Mouse (Mus musculus): ENCODE measurements around the gene Khdc1a.
"Not testable (repeated sequence)": the region's sequence is repeated elsewhere in the genome, so short reads cannot be mapped to it uniquely, and the experiment has no call there.

Gene Khdc1a

DNA sequence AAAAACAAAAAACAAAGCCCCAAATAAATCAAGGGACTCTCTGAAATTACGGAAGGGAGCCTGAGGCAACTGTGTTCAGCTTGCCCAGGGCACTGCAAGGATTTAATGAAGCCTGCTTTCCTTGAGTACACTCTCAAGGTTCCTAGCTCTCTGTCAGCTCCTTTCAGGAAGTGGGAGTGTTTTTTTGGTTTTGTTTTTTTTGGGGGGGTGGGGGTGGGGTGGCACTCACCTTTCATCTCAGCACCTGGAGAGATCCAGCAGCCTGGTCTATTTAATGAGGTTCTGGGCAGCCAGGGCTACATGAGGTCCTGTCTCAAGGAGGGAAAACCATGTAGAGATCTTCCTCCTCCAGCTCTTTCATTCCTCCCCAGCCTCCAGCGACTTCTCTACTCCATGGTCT, at the start of gene Khdc1a:
Gene Khdc1a (plus strand): TSS at position 301 of the 400 bp plus-strand sequence.
- no peak for DNase-seq (ENCODE audit: low read depth, low spot score)

- no peak for DNase-seq (ENCODE audit: low read depth, low spot score)
Observed at GRCm38 (mm10) chr1:21299826-21300225, 49.6 kb upstream of the Khdc1a start.

DNA sequence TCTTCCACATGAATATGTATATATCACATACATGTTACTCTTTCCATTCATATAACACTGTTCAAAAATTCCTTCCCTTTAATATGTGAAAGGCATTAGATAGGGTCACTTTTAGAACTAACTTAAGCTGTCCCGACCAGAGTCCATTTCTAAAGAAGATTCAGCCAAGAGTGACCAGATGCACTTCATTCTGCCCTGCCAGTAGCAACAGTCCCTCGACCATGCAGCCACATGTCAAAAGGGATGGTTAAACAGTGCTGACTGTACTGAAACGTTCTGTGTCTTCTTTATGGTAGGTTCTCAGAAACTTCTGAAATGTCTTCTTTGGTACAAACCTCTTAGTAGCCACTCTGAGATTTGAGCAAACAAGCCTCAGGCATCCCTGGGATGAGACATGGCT, 47.8 kb upstream of the Khdc1a start:
- no peak for DNase-seq (ENCODE audit: low read depth, low spot score)

- no peak for DNase-seq (ENCODE audit: low read depth, low spot score)
Observed at GRCm38 (mm10) chr1:21304174-21304573, 45.3 kb upstream of the Khdc1a start.

- DNase-seq (ENCODE audit: low read depth, low spot score): no peak
Observed at GRCm38 (mm10) chr1:21304646-21305045, 44.8 kb upstream of the Khdc1a start.

DNA sequence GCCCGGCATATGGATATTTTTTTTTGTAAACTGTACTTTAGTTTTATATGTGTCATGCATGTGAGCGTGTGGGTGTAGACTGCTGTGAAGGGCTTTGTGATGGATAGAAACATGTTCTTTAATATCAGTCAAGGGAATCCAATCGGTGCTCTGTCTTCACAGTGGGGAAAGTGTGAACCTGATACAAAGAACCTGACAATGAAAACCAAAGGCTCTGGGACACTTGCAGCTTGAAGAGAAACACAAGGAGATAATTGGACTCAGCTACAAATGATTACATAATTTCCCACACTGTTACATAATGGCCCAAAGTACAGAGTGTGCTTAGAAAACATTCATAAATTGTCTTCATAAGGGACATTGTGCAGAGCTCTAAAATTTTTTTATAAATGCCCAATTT, 44.0 kb upstream of the Khdc1a start:
- no peak for DNase-seq (ENCODE audit: low read depth, low spot score)

- DNase-seq (ENCODE audit: low read depth, low spot score): no peak
Observed at GRCm38 (mm10) chr1:21314336-21314735, 35.1 kb upstream of the Khdc1a start.

GRCm38 (mm10) chr1:21315756-21316155, 33.7 kb upstream of the Khdc1a start:
- DNase-seq (ENCODE audit: low read depth, low spot score): no peak

GRCm38 (mm10) chr1:21316305-21316704, 33.1 kb upstream of the Khdc1a start:
- no peak for DNase-seq (ENCODE audit: low read depth, low spot score)

DNA sequence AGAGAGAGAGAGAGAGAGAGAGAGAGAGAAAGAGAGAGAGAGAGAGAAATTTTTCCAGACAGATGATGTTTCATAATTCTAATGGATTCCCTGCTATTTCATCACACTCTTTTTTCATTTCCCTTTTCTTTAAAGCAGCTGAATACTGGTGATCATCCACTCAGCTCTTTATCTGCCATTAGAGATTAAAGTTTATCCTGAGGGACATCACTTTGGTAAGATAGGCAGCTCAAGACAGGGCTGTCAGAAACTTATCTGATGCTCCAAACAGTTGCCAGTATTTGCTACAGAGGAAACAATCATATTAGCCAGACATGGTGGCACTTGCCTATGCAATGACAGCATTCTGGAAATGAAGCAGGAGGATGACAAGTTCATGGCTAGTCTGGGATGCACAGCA, 31.2 kb upstream of the Khdc1a start:
- DNase-seq (ENCODE audit: low read depth, low spot score): no peak

DNA sequence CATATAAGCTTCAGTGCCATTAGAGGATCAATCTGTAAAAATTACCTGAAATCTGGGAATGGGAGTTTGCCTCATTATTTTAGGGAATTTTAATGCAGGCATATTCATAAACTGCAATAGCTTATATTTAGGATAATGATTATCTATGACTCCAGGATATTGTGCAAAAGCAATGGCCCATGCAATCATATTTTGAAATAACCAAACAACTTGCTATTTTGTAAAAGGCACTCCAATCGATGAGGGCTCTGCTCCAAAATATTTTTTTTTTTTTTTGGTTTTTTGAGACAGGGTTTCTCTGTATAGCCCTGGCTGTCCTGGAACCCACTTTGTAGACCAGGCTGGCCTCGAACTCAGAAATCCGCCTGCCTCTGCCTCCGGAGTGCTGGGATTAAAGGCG, 29.2 kb upstream of the Khdc1a start:
- DNase-seq (ENCODE audit: low read depth, low spot score): not testable (repeated sequence)

- no peak for DNase-seq (ENCODE audit: low read depth, low spot score)
Observed at GRCm38 (mm10) chr1:21321656-21322055, 27.8 kb upstream of the Khdc1a start.

DNA sequence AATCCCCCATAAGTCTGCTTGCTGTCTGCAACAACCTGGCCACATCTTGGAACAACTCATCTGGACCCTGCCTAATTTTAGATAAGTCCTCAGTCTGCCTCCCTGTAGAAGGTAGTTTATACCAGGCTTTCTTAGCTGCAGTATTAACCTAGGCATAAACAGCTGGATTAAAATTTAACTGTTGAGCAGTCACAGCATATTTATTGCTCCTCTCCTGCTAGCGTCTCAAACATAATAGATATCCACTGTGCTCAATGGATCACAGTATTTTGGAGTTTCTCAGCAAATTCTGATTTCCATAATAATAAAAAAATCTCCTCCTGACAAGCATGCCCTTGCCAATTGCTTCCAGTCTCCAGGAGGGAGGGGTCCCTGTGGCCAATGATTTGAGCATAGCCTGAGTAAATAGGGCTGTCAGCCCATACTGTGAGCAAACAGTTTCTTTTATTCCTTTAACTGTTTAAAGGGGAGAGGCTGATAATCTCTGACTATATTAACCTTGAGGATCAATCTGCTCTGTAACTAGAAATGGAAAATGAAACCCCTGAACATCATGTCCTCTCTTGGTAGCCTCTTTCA, 25.4 kb upstream of the Khdc1a start:
- DNase-seq (ENCODE audit: low read depth, low spot score): no peak

DNA sequence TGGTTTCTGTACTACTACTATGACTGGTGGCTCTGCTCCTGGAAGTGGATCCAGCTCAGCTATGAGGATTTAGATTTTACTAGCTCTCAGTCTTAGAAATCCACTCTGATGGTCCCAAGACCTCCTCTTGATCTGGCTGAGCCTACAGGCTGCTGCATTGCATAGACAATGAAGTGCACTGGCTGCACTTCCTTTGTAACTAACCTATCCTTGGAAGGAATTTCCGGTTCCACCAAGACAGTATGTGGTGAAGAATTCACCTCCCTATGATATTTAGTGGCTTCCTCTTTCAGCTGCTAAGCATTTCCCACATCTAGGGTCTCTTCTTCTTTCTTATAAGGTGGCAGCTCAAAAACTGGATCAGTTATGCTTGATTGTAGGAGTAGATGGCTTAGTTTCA, 24.8 kb upstream of the Khdc1a start:
- no peak for DNase-seq (ENCODE audit: low read depth, low spot score)

DNA sequence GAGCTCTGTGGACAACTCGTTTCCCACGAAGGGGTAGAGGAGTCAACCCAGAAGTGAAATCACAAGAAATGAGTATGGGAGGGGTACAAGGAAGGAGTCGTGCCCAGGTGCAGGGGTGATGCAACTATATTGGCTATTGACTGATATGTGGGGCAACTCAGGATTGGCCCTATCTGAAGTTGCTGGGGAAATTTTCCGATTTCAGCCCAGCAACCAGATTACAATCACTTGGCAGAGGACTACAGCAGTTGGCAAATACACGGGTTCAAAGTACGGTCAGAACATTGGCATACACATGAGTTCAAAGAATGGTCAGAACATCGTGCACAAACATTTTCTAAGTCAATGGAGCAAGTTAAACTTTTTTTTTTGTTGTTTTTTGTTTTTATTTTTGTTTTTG, 22.7 kb upstream of the Khdc1a start:
- DNase-seq (ENCODE audit: low read depth, low spot score): no peak

DNA sequence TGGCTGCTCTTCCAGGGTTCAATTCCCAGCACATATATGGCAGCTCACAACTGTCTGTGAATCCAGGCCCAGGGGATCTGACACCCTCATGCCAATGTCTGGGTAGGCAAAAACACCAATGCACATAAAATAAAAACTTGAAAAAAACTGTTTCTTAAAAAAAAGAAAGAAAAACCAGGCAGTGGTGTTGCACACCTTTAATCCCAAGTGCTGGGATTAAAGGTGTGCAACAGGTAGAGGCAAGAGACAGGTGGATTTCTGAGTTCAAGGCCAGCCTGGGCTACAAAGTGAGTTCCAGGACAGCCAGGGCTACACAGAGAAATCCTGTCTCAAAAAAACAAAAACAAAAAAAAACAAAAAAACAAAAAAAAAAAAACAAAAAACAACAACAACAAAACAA, 18.3 kb upstream of the Khdc1a start:
- DNase-seq (ENCODE audit: low read depth, low spot score): not testable (repeated sequence)

- DNase-seq (ENCODE audit: low read depth, low spot score): no peak
Observed at GRCm38 (mm10) chr1:21333222-21333973, 16.0 kb upstream of the Khdc1a start.

DNA sequence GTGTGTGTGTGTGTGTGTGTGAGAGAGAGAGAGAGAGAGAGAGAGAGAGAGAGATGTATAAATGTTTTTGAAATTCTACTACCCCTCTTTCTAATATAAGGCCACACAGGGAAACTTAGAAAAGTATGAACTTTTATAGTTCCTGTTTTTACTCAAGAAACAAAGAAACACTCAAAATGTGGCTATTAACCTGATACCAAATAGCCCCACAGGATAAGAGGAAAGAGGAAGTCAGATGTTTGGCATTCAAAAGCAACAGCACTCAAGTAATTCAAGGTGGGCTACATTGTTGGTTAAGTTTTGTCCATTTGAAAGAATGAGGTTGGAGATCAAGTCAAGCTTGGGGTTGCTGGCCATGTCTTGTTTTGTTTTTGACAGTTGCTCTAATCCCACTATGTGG, 13.6 kb upstream of the Khdc1a start:
- no peak for DNase-seq (ENCODE audit: low read depth, low spot score)

- no peak for DNase-seq (ENCODE audit: low read depth, low spot score)
Observed at GRCm38 (mm10) chr1:21340745-21341144, 8.7 kb upstream of the Khdc1a start.

- peak; percentile 49 for DNase-seq (ENCODE audit: low read depth, low spot score)
Observed at GRCm38 (mm10) chr1:21344253-21344652, 5.2 kb upstream of the Khdc1a start.

GRCm38 (mm10) chr1:21344752-21345151, 4.7 kb upstream of the Khdc1a start:
- not testable (repeated sequence) for DNase-seq (ENCODE audit: low read depth, low spot score)

- not testable (repeated sequence) for DNase-seq (ENCODE audit: low read depth, low spot score)
Observed at GRCm38 (mm10) chr1:21368031-21368430, 18.6 kb downstream of the Khdc1a start, which contains the start of gene Khdc1c. Khdc1c (plus strand) TSS chr1:21368331.

GRCm38 (mm10) chr1:21383256-21383655, 33.8 kb downstream of the Khdc1a start, which contains the start of gene Khdc1b:
Khdc1b (plus strand) TSS chr1:21383556.
- DNase-seq (ENCODE audit: low read depth, low spot score): no peak
